Mouse (Mus musculus): ENCODE data around the gene Gm42906. TPM values are rescaled to one million over a fixed set of nuclear protein-coding genes. Genes with fewer than 3 reads are reported as not detected.

Gene Gm42906
- polyA plus RNA-seq, 1 experiment from 2014 or later, result not detected

DNA sequence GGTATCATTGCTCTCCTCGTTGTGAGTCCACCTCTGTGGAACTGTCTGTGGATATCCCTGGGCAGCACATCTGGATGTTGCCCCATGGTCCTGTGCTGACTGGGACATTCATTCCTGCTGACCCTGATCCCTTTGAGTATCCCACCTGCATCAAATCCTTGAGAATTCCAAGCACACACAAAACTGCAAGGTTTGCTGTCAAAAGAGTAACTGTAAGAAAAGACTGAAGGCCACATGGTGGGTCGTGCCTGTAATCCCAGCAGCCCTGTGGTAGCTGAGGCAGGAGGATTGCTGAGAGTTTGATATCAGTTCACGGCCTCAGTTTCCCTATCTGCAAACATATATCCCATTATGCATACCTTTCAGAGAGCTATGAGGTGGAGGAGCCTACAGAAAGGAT lies 321.1 kb downstream of the Gm42906 start:
- Histone ChIP-seq H3K4me2 (ENCODE audit: low read depth, severe bottlenecking) (no peak overlapping the region), H3K4me1 (ENCODE audit: control insufficient read depth, insufficient read depth, low read length) (no peaks in the 10 kb centered on the region), H3K4me3 (ENCODE audit: low read depth, low read length) (no peak overlapping the region), H3K27ac (replicated peaks; ENCODE audit: low read depth, low read length) (no peak overlapping the region), H3K27me3 (ENCODE audit: control insufficient read depth, insufficient read depth, low read length) (no peaks in the 10 kb centered on the region), H3K36me3 (ENCODE audit: control insufficient read depth, insufficient read depth, low read length) (no peaks in the 10 kb centered on the region), H3K9ac (ENCODE audit: low read length) (no peak overlapping the region), H3K9me3 (ENCODE audit: control insufficient read depth, low read length) (no peaks in the 10 kb centered on the region)
- DNase-seq (ENCODE audit: low spot score) (no peak), ATAC-seq (ENCODE audit: insufficient number of reproducible peaks, low FRiP score, low TSS enrichment, low read depth) (no peak)
- 89% methylated on average over 3 of the region's 3 CpGs for WGBS

DNA sequence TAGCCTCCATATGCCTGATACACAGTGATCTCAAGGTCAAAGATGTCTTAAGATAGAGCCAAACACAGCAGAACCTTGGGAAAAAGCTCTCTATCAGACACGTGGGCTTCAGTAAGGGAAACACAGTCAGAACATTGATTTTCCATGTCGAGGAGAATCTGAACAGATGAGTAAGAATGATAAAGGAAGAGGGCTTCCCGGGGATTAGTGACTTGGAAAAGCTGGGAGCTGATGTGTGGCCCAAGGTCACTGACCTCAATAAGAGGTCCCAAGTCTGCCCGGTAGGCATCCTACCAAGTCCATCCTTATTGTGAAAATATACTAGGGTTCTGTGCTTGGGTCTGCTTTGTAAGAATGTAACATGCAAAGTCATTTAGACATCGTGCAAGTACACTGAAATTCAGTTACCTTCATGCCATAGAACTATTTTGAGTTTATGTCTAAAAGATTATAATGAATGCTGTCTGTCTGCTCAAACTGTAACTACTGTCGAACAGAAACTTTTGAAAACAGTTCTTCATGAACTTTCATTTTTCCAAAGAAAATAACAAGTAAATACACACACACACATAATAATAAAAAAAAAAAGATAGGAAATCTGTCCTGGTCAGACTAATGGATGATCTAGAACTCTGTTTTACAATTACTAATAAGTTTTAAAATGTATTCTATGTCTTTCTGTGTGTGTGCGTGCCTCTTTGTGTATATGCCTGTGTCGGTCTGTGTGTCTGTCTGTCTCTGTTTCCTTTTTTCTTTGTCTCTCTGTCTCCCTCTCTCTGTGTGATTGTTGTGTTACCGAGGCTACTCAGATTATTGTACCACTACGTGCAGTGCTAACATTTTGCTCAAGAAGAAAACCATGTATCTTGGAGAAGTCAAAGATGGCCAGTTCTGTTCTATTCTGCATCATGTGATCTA lies 322.6 kb downstream of the Gm42906 start:
- ATAC-seq (ENCODE audit: insufficient number of reproducible peaks, low FRiP score, low TSS enrichment, low read depth) (no peak), DNase-seq (ENCODE audit: low spot score) (no peak)
- no peak overlapping the region for H3K27ac ChIP-seq (replicated peaks; ENCODE audit: low read depth, low read length)
- no peaks in the 10 kb centered on the region for H3K9me3 ChIP-seq (ENCODE audit: control insufficient read depth, low read length)
- H3K36me3 ChIP-seq (ENCODE audit: control insufficient read depth, insufficient read depth, low read length), result no peaks in the 10 kb centered on the region
- H3K4me2 ChIP-seq (ENCODE audit: low read depth, severe bottlenecking), result no peak overlapping the region
- H3K27me3 ChIP-seq (ENCODE audit: control insufficient read depth, insufficient read depth, low read length), result no peaks in the 10 kb centered on the region
- H3K9ac ChIP-seq (ENCODE audit: low read length), result no peak overlapping the region
- no peaks in the 10 kb centered on the region for H3K4me1 ChIP-seq (ENCODE audit: control insufficient read depth, insufficient read depth, low read length)
- H3K4me3 ChIP-seq (ENCODE audit: low read depth, low read length), result no peak overlapping the region
- WGBS, result 86% methylated on average over 10 of the region's 10 CpGs

DNA sequence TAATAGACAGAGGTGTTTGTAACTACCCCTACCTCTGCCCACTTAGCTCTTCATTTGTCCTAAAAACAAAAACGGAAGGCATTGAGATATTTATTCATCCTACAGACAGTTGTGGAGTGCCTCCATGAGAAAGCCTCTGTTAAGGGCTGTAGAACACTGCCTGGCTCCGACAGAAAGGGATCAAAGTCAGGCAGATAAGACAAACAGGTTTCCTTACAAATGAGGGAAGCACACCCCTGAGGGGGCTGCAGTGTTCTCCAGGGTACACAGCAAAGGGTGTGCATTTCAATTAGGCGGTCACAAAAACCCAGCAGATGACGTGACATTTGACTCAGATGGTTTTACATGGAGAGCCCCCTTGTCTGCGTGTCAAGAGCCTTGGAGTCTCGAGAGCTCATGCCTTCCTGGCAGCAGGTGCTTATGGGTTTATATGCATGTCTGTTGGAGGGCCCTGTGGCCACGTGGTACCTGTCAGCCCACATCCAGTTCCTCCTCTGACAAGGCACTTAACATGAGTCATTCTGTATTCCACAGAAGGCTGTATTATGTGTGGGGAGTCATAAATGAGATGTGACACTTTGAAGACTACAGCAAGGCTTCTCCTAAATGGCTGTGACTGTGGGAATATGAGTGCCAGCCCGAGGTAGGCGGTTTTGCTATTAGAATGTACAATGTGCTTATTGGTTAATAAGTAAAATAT lies 323.5 kb downstream of the Gm42906 start:
- Histone ChIP-seq H3K9ac (ENCODE audit: low read length) (no peak overlapping the region), H3K4me2 (ENCODE audit: low read depth, severe bottlenecking) (no peak overlapping the region), H3K27me3 (ENCODE audit: control insufficient read depth, insufficient read depth, low read length) (no peaks in the 10 kb centered on the region), H3K27ac (replicated peaks; ENCODE audit: low read depth, low read length) (no peak overlapping the region), H3K4me3 (ENCODE audit: low read depth, low read length) (no peak overlapping the region), H3K36me3 (ENCODE audit: control insufficient read depth, insufficient read depth, low read length) (no peaks in the 10 kb centered on the region), H3K9me3 (ENCODE audit: control insufficient read depth, low read length) (no peaks in the 10 kb centered on the region), H3K4me1 (ENCODE audit: control insufficient read depth, insufficient read depth, low read length) (no peaks in the 10 kb centered on the region)
- no peak for DNase-seq (ENCODE audit: low spot score)
- ATAC-seq (ENCODE audit: insufficient number of reproducible peaks, low FRiP score, low TSS enrichment, low read depth), result no peak
- 70% methylated on average over 9 of the region's 9 CpGs for WGBS

DNA sequence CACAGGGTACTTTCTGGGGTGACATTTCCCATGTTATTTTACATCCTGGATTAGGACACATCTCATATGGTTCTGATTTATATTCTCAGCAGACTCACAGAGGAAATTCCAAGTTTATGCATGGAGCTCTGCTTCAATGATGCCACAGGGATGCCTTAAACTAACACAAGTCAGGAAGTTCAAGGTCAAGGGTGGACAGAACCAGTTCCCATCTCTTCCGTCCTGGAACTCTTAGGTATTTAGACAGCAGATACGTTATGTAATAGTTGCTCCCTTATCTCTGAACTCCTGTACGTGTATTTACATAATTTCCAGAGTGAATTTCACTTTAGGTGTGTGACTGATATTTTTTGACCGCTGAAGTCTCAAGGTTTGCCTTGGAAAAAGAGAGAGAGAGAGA lies 324.7 kb downstream of the Gm42906 start:
- Histone ChIP-seq H3K4me1 (ENCODE audit: control insufficient read depth, insufficient read depth, low read length) (no peaks in the 10 kb centered on the region), H3K9ac (ENCODE audit: low read length) (no peak overlapping the region), H3K27me3 (ENCODE audit: control insufficient read depth, insufficient read depth, low read length) (no peaks in the 10 kb centered on the region), H3K4me2 (ENCODE audit: low read depth, severe bottlenecking) (no peak overlapping the region), H3K4me3 (ENCODE audit: low read depth, low read length) (no peak overlapping the region), H3K9me3 (ENCODE audit: control insufficient read depth, low read length) (no peaks in the 10 kb centered on the region), H3K36me3 (ENCODE audit: control insufficient read depth, insufficient read depth, low read length) (no peaks in the 10 kb centered on the region), H3K27ac (replicated peaks; ENCODE audit: low read depth, low read length) (no peak overlapping the region)
- WGBS, result 72% methylated on average over 4 of the region's 4 CpGs
- ATAC-seq (ENCODE audit: insufficient number of reproducible peaks, low FRiP score, low TSS enrichment, low read depth) (no peak; the same call in 1 of the 2 replicates), DNase-seq (ENCODE audit: low spot score) (no peak)

DNA sequence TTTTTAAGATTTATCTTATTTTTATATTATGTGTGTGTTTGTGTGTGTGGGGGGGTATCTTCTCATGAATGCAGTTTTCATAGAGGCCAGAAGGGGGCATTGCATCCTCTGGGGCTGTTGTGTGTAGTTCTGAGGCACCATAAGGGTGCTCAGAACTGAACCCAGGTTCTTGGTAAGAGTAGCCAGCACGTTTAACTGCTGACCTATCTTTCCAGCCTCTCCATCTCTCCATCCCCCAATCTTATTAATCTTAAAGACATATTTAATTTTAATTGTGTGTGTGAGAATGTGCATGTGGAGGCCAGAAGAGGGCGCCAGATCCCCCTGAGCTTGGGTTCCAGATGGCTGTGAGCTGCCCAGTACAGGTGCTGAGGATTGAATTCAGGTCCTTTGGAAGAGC lies 325.7 kb downstream of the Gm42906 start:
- H3K9ac ChIP-seq (ENCODE audit: low read length), result no peak overlapping the region
- no peak overlapping the region for H3K4me2 ChIP-seq (ENCODE audit: low read depth, severe bottlenecking)
- H3K36me3 ChIP-seq (ENCODE audit: control insufficient read depth, insufficient read depth, low read length), result no peaks in the 10 kb centered on the region
- H3K27me3 ChIP-seq (ENCODE audit: control insufficient read depth, insufficient read depth, low read length), result no peaks in the 10 kb centered on the region
- DNase-seq (ENCODE audit: low spot score) (no peak), ATAC-seq (ENCODE audit: insufficient number of reproducible peaks, low FRiP score, low TSS enrichment, low read depth) (0 out of 2 replicates have a peak, but pooled peaks have one; percentile 17)
- no peaks in the 10 kb centered on the region for H3K4me1 ChIP-seq (ENCODE audit: control insufficient read depth, insufficient read depth, low read length)
- no peak overlapping the region for H3K4me3 ChIP-seq (ENCODE audit: low read depth, low read length)
- H3K9me3 ChIP-seq (ENCODE audit: control insufficient read depth, low read length), result no peaks in the 10 kb centered on the region
- 50% methylated on average over 2 of the region's 2 CpGs for WGBS
- no peak overlapping the region for H3K27ac ChIP-seq (replicated peaks; ENCODE audit: low read depth, low read length)

DNA sequence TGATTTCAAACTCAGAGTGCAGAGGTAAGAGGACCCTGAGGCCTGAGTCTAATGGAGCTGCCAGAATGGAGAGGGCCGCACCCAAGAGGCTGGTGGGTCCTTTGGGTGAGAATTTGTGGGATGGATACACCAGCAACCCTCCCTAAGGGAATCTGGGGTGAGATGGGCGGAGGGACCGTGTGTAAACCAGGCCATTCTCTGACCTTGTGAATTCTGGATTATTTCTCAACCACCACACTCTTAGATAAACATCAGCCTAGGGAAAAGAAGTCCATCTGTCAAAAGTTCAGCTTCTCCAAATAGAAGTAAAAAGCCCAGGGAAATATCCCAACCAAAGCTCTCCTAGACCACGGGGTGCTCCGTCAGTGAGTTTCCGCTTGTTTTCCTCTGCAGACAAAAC lies 332.0 kb downstream of the Gm42906 start:
- 92% methylated on average over 6 of the region's 6 CpGs for WGBS
- DNase-seq (ENCODE audit: low spot score), result no peak
- Histone ChIP-seq H3K36me3 (ENCODE audit: control insufficient read depth, insufficient read depth, low read length) (no peaks in the 10 kb centered on the region), H3K27me3 (ENCODE audit: control insufficient read depth, insufficient read depth, low read length) (no peaks in the 10 kb centered on the region), H3K9ac (ENCODE audit: low read length) (no peak overlapping the region), H3K27ac (replicated peaks; ENCODE audit: low read depth, low read length) (no peak overlapping the region), H3K4me1 (ENCODE audit: control insufficient read depth, insufficient read depth, low read length) (no peaks in the 10 kb centered on the region), H3K9me3 (ENCODE audit: control insufficient read depth, low read length) (no peaks in the 10 kb centered on the region), H3K4me3 (ENCODE audit: low read depth, low read length) (no peak overlapping the region), H3K4me2 (ENCODE audit: low read depth, severe bottlenecking) (no peak overlapping the region)
- no peak for ATAC-seq (ENCODE audit: insufficient number of reproducible peaks, low FRiP score, low TSS enrichment, low read depth)

DNA sequence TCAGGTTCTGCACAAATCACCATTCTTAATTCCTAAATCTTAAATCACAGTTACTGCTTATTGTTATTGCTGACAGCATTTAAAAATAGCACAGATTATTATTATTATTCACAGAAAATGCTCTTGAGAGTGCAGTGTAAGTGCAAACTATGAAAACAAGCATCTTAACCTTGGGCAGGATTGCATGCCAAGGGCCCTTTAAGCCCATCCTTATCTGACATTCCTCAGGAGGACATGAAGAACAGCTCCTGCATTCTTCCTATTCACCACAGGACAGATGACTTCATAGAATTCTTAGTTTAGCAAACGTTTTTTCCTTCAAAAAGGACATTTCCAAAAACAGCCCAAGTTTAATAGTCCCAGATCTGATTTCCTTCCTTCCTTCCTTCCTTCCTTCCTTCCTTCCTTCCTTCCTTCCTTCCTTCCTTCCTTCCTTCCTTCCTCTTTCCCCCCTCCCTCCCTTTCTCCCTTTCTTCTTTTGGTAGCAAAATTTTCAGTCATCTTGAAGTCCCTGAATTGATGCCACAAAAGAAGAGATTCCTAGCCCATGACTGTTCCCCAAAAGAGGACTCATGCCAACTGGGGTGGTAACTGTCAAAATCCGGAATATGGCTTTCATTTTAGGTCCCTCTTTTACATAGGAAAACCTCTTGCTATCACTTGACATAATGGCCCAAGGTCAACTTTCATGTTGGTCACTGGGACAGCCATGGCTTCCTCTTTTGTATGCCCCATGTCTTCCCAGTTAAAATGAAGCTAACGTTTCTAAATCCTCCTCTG lies 334.9 kb downstream of the Gm42906 start:
- H3K4me2 ChIP-seq (ENCODE audit: low read depth, severe bottlenecking), result no peak overlapping the region
- ATAC-seq (ENCODE audit: insufficient number of reproducible peaks, low FRiP score, low TSS enrichment, low read depth) (no peak), DNase-seq (ENCODE audit: low spot score) (no peak)
- H3K4me3 ChIP-seq (ENCODE audit: low read depth, low read length), result no peak overlapping the region
- no peaks in the 10 kb centered on the region for H3K4me1 ChIP-seq (ENCODE audit: control insufficient read depth, insufficient read depth, low read length)
- 73% methylated on average over 3 of the region's 3 CpGs for WGBS
- H3K9ac ChIP-seq (ENCODE audit: low read length), result no peak overlapping the region
- no peaks in the 10 kb centered on the region for H3K36me3 ChIP-seq (ENCODE audit: control insufficient read depth, insufficient read depth, low read length)
- H3K27ac ChIP-seq (replicated peaks; ENCODE audit: low read depth, low read length), result no peak overlapping the region
- H3K9me3 ChIP-seq (ENCODE audit: control insufficient read depth, low read length), result no peaks in the 10 kb centered on the region
- H3K27me3 ChIP-seq (ENCODE audit: control insufficient read depth, insufficient read depth, low read length), result no peaks in the 10 kb centered on the region

DNA sequence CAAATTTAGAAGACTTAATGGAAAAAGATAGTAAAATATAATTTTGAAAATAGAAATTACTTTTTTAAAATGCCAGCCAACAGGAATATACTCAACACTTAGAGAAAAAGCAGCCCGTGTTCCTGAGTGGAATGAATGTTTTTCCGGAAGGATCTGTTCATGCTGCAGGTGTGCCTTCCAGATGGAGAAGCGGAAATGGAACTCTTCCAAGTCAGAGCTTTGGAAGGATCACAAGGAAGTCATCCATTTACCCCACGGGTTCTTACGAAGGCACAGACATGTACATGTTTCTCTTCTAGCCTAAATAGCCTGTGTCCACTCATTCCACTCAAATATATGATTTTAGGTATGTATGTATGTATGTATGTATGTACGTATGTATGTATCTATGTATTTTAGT lies 337.0 kb downstream of the Gm42906 start:
- H3K9ac ChIP-seq (ENCODE audit: low read length), result no peak overlapping the region
- ATAC-seq (ENCODE audit: insufficient number of reproducible peaks, low FRiP score, low TSS enrichment, low read depth) (no peak), DNase-seq (ENCODE audit: low spot score) (no peak)
- H3K4me2 ChIP-seq (ENCODE audit: low read depth, severe bottlenecking), result no peak overlapping the region
- no peaks in the 10 kb centered on the region for H3K4me1 ChIP-seq (ENCODE audit: control insufficient read depth, insufficient read depth, low read length)
- H3K4me3 ChIP-seq (ENCODE audit: low read depth, low read length), result no peak overlapping the region
- H3K27me3 ChIP-seq (ENCODE audit: control insufficient read depth, insufficient read depth, low read length), result no peaks in the 10 kb centered on the region
- no peaks in the 10 kb centered on the region for H3K36me3 ChIP-seq (ENCODE audit: control insufficient read depth, insufficient read depth, low read length)
- no peaks in the 10 kb centered on the region for H3K9me3 ChIP-seq (ENCODE audit: control insufficient read depth, low read length)
- WGBS, result 93% methylated on average over 6 of the region's 6 CpGs
- no peak overlapping the region for H3K27ac ChIP-seq (replicated peaks; ENCODE audit: low read depth, low read length)
